Mouse (Mus musculus) hindbrain, embryonic 14.5 days (tissue): ENCODE data around the gene Robo1. TPM values are rescaled to one million over a fixed set of nuclear protein-coding genes. Genes with fewer than 3 reads are reported as not detected.
A peak's percentile ranks its signal among the peaks of the same experiment; 100 is the strongest.

Experiments used
- ATAC-seq: fragments of 200-750 bp; cut with Nextera tagmentation; 2 replicates; pipeline ENCODE4 v1.8.0; 2017; ENCODE audit warnings: moderate number of reproducible peaks, mild to moderate bottlenecking, moderate TSS enrichment, moderate library complexity; ENCODE audit not compliant: low FRiP score
- DNase-seq: peaks from one replicate; pipeline ENCODE4 v3.0.0-alpha.2; 2015; ENCODE audit warnings: low spot score
- H3K27ac ChIP-seq: fragments of 300-500 bp; sonication (generic); 2 replicates; pipeline ENCODE4 v1.5.1; 2014; ENCODE audit warnings: mild to moderate bottlenecking, moderate library complexity
- H3K27me3 ChIP-seq: fragments of 300-500 bp; sonication (generic); 2 replicates; pipeline ENCODE4 v1.6.1; 2014; ENCODE audit warnings: mild to moderate bottlenecking, low read length, mixed read lengths; ENCODE audit not compliant: control insufficient read depth, insufficient read depth
- H3K36me3 ChIP-seq: fragments of 300-500 bp; sonication (generic); replicated peaks from 2 replicates; pipeline ENCODE4 v1.6.1; 2014; ENCODE audit not compliant: control insufficient read depth, insufficient read depth
- H3K4me1 ChIP-seq: fragments of 300-500 bp; sonication (generic); replicated peaks from 2 replicates; pipeline ENCODE4 v1.6.1; 2014; ENCODE audit warnings: antibody characterized with exemption, low read length, mixed read lengths; ENCODE audit not compliant: control insufficient read depth, insufficient read depth
- H3K4me2 ChIP-seq: fragments of 300-500 bp; sonication (generic); replicated peaks from 2 replicates; pipeline ENCODE4 v1.6.1; 2014; ENCODE audit warnings: mild to moderate bottlenecking, moderate library complexity
- H3K4me3 ChIP-seq: fragments of 300-500 bp; sonication (generic); replicated peaks from 2 replicates; pipeline ENCODE4 v1.5.1; 2014; ENCODE audit warnings: mild to moderate bottlenecking, low read length
- H3K9ac ChIP-seq: fragments of 300-500 bp; sonication (generic); 2 replicates; pipeline ENCODE4 v1.6.1; 2014
- H3K9me3 ChIP-seq: fragments of 300-500 bp; sonication (generic); 2 replicates; pipeline ENCODE4 v1.6.1; 2016; ENCODE audit warnings: low read length; ENCODE audit not compliant: control insufficient read depth
- WGBS: fragments of 180-500 bp; shearing (Covaris S2); extraction: QIAGEN DNeasy Blood & Tissue Kit; methylation state at CpG from one replicate; pipeline ENCODE4 v1.1.7; 2014; 5-methylcytosine and 5-hydroxymethylcytosine counted together
- polyA plus RNA-seq: library from polyadenylated mRNA; unstranded; fragments of >200 nt; fragmentation: Nextera tagmentation; extraction: Ambion mirVana; gene quantifications from 2 replicates; pipeline ENCODE4 v1.2.1, GENCODE M21; 2014

Gene Robo1
- polyA plus RNA-seq, 1 experiment from 2014 or later, result 47.5 TPM

GRCm38 (mm10) chr16:72930871-72931270, 622.8 kb downstream of the Robo1 start:
- H3K9ac ChIP-seq, result no peak overlapping the region

GRCm38 (mm10) chr16:72934908-72935307, 626.8 kb downstream of the Robo1 start:
- H3K4me3 ChIP-seq, result no peak overlapping the region
- no peaks in the 10 kb centered on the region for H3K9me3 ChIP-seq
- H3K27me3 ChIP-seq, result no peaks in the 10 kb centered on the region
- no peak for DNase-seq
- H3K4me2 ChIP-seq, result no peak overlapping the region
- no peak overlapping the region for H3K27ac ChIP-seq
- no peaks in the 10 kb centered on the region for H3K4me1 ChIP-seq
- ATAC-seq, result no peak
- no peaks in the 10 kb centered on the region for H3K36me3 ChIP-seq
- H3K9ac ChIP-seq, result no peak overlapping the region

More at GRCm38 (mm10) chr16:72930871-72931270, 622.8 kb downstream of the Robo1 start:
- Histone ChIP-seq H3K27me3 (no peaks in the 10 kb centered on the region), H3K4me2 (no peak overlapping the region), H3K27ac (no peak overlapping the region), H3K36me3 (no peaks in the 10 kb centered on the region), H3K4me1 (peaks cover 7% of the 10 kb centered on the region; the same call in 1 of the 2 replicates), H3K4me3 (no peak overlapping the region), H3K9me3 (no peaks in the 10 kb centered on the region)
- WGBS, result 86% methylated on average over 4 of the region's 4 CpGs
- DNase-seq, result no peak
- no peak for ATAC-seq

GRCm38 (mm10) chr16:72937183-72937582, 629.1 kb downstream of the Robo1 start:
- H3K36me3 ChIP-seq, result no peaks in the 10 kb centered on the region
- H3K27me3 ChIP-seq, result no peaks in the 10 kb centered on the region
- H3K4me1 ChIP-seq, result no peaks in the 10 kb centered on the region
- H3K4me2 ChIP-seq, result no peak overlapping the region
- no peaks in the 10 kb centered on the region for H3K9me3 ChIP-seq
- ATAC-seq, result no peak
- no peak overlapping the region for H3K27ac ChIP-seq
- no peak overlapping the region for H3K4me3 ChIP-seq
- 58% methylated on average over 3 of the region's 3 CpGs for WGBS
- H3K9ac ChIP-seq, result no peak overlapping the region
- DNase-seq, result no peak

- H3K4me2 ChIP-seq, result no peak overlapping the region
- no peaks in the 10 kb centered on the region for H3K36me3 ChIP-seq
- no peaks in the 10 kb centered on the region for H3K9me3 ChIP-seq
- H3K9ac ChIP-seq, result no peak overlapping the region
- no peaks in the 10 kb centered on the region for H3K4me1 ChIP-seq
- no peak for ATAC-seq
- no peaks in the 10 kb centered on the region for H3K27me3 ChIP-seq
- WGBS, result 60% methylated on average over 3 of the region's 3 CpGs
- no peak overlapping the region for H3K4me3 ChIP-seq
- no peak overlapping the region for H3K27ac ChIP-seq
- no peak for DNase-seq
These were observed 631.8 kb downstream of the Robo1 start for GRCm38 (mm10) chr16:72939862-72940261.

GRCm38 (mm10) chr16:72940786-72941185, 632.7 kb downstream of the Robo1 start:
- Histone ChIP-seq H3K36me3 (no peaks in the 10 kb centered on the region), H3K4me1 (no peaks in the 10 kb centered on the region), H3K4me2 (no peak overlapping the region), H3K4me3 (no peak overlapping the region), H3K9ac (no peak overlapping the region), H3K27ac (no peak overlapping the region), H3K27me3 (no peaks in the 10 kb centered on the region), H3K9me3 (no peaks in the 10 kb centered on the region)
- DNase-seq, result no peak
- ATAC-seq, result no peak
- WGBS, result 76% methylated on average over 8 of the region's 8 CpGs

- Histone ChIP-seq H3K27ac (no peak overlapping the region), H3K4me3 (no peak overlapping the region), H3K9ac (no peak overlapping the region), H3K9me3 (no peaks in the 10 kb centered on the region), H3K27me3 (no peaks in the 10 kb centered on the region), H3K4me1 (no peaks in the 10 kb centered on the region), H3K36me3 (no peaks in the 10 kb centered on the region), H3K4me2 (no peak overlapping the region)
- ATAC-seq (no peak), DNase-seq (no peak)
- WGBS, result over 99% methylated on average over 4 of the region's 4 CpGs
These were observed 636.3 kb downstream of the Robo1 start for GRCm38 (mm10) chr16:72944403-72944802.

GRCm38 (mm10) chr16:72951969-72952368, 643.9 kb downstream of the Robo1 start:
- ATAC-seq (no peak), DNase-seq (no peak)
- H3K9me3 ChIP-seq, result no peaks in the 10 kb centered on the region
- H3K9ac ChIP-seq, result no peak overlapping the region
- H3K4me1 ChIP-seq, result no peaks in the 10 kb centered on the region
- H3K27me3 ChIP-seq, result no peaks in the 10 kb centered on the region
- H3K4me2 ChIP-seq, result no peak overlapping the region
- H3K4me3 ChIP-seq, result no peak overlapping the region
- no peak overlapping the region for H3K27ac ChIP-seq
- 41% methylated on average over 6 of the region's 6 CpGs for WGBS
- no peaks in the 10 kb centered on the region for H3K36me3 ChIP-seq

GRCm38 (mm10) chr16:72959018-72959702, 651.1 kb downstream of the Robo1 start:
- H3K27ac ChIP-seq, result peak overlapping the region; percentile 49; the same call in 1 of the 2 replicates
- peak; percentile 40; the same call in 1 of the 2 replicates for ATAC-seq
- no peak overlapping the region for H3K4me2 ChIP-seq

GRCm38 (mm10) chr16:72959823-72960222, 651.7 kb downstream of the Robo1 start:
- Histone ChIP-seq H3K4me3 (no peak overlapping the region), H3K36me3 (peaks cover 6% of the 10 kb centered on the region), H3K27ac (no peak overlapping the region), H3K9ac (no peak overlapping the region), H3K4me1 (0 out of 2 replicates have a peak, but pooled peaks cover 5% of the 10 kb centered on the region), H3K9me3 (no peaks in the 10 kb centered on the region), H3K27me3 (no peaks in the 10 kb centered on the region), H3K4me2 (no peak overlapping the region)
- DNase-seq (no peak), ATAC-seq (no peak)
- WGBS, result 70% methylated on average over 6 of the region's 6 CpGs

More at GRCm38 (mm10) chr16:72959018-72959702, 651.1 kb downstream of the Robo1 start:
- H3K4me3 ChIP-seq, result no peak overlapping the region
- no peak overlapping the region for H3K9ac ChIP-seq
- DNase-seq, result no peak
- no peaks in the 10 kb centered on the region for H3K9me3 ChIP-seq
- H3K36me3 ChIP-seq, result peaks cover 6% of the 10 kb centered on the region
- H3K27me3 ChIP-seq, result no peaks in the 10 kb centered on the region
- 0 out of 2 replicates have a peak, but pooled peaks cover 5% of the 10 kb centered on the region for H3K4me1 ChIP-seq
- WGBS, result 37% methylated on average over 11 of the region's 11 CpGs
